Comparison of ENCODE assay signal across 24 mouse cellular contexts in genomic region chr7:105615720-105616119, GRCm38 (mm10). TPM values are rescaled to one million over a fixed set of nuclear protein-coding genes. Genes with fewer than 3 reads are reported as not detected.
DNase-seq lines count a peak whose midpoint lies in the region; ATAC-seq and TF ChIP-seq lines count a peak whose summit lies in the region.
"Had no signal": no experiment of that assay in that cellular context is flagged by ENCODE, and none has a peak within 500 bp of the region (broad histone marks: within the 10 kb centered on the region; RNA-seq: fewer than 3 reads in every experiment).

No protein-coding gene starts in this region.

- H3K27me3 ChIP-seq in heart, embryonic 10.5 days (ENCODE audit: insufficient read depth, poor library complexity, severe bottlenecking), result no peaks in the 10 kb centered on the region
- H3K27me3 ChIP-seq in liver, adult 2 months (ENCODE audit: control insufficient read depth, insufficient read depth, low read length), result no peaks in the 10 kb centered on the region
- no peaks in the 10 kb centered on the region for H3K27me3 ChIP-seq in liver, embryonic 12.5 days (replicated peaks)
- H3K27me3 ChIP-seq in lung, postnatal 0 days (replicated peaks; ENCODE audit: insufficient read depth, low read length), result no peaks in the 10 kb centered on the region
- H3K27me3 ChIP-seq: Patski had no signal

- TF ChIP-seq CTCF in liver, adult 2 months (IDR thresholded peaks at IDR 0.05; ENCODE audit: low read depth, low read length), result no peak
- peak; percentile 25 for TF ChIP-seq CTCF in lung, postnatal 0 days (IDR thresholded peaks at IDR 0.05)
- TF ChIP-seq CTCF in lung, adult 2 months (IDR thresholded peaks at IDR 0.05; ENCODE audit: insufficient read depth, low read length), result no peak

- peaks cover 98% of the 10 kb centered on the region for H3K36me3 ChIP-seq in heart, embryonic 10.5 days
- peaks cover 28% of the 10 kb centered on the region for H3K36me3 ChIP-seq in liver, adult 2 months (ENCODE audit: control insufficient read depth, insufficient read depth, low read length)
- peaks cover 65% of the 10 kb centered on the region for H3K36me3 ChIP-seq in liver, embryonic 12.5 days
- peaks cover 60% of the 10 kb centered on the region for H3K36me3 ChIP-seq in lung, postnatal 0 days (ENCODE audit: insufficient read depth, low read length)

- TF ChIP-seq EP300 in lung, postnatal 0 days (IDR thresholded peaks at IDR 0.05), result no peak; the same call in 1 of the 2 replicates

- no peak overlapping the region for H3K9ac ChIP-seq in liver, adult 2 months (ENCODE audit: low read depth, low read length)
- H3K9ac ChIP-seq in liver, embryonic 12.5 days, result no peak overlapping the region
- H3K9ac ChIP-seq in lung, postnatal 0 days (replicated peaks; ENCODE audit: low read depth), result no peak overlapping the region
- H3K9ac ChIP-seq: forebrain, postnatal 0 days; hindbrain, embryonic 14.5 days had no signal

- peaks cover 30% of the 10 kb centered on the region for H3K4me1 ChIP-seq in heart, embryonic 10.5 days
- peaks cover 3% of the 10 kb centered on the region; the same call in 1 of the 2 replicates for H3K4me1 ChIP-seq in liver, adult 2 months (ENCODE audit: control insufficient read depth, insufficient read depth, low read length)
- 0 out of 2 replicates have a peak, but pooled peaks cover 4% of the 10 kb centered on the region for H3K4me1 ChIP-seq in liver, embryonic 12.5 days
- H3K4me1 ChIP-seq in lung, postnatal 0 days (ENCODE audit: insufficient read depth, low read depth, low read length), result peaks cover 4% of the 10 kb centered on the region; the same call in 1 of the 2 replicates
- peaks cover 2% of the 10 kb centered on the region; the same call in 1 of the 2 replicates for H3K4me1 ChIP-seq in lung, adult 2 months (ENCODE audit: control insufficient read depth, insufficient read depth, low read length)

- H3K4me3 ChIP-seq in heart, embryonic 10.5 days, result no peak overlapping the region
- no peak overlapping the region for H3K4me3 ChIP-seq in liver, adult 2 months (ENCODE audit: insufficient read depth, low read depth, low read length)
- no peak overlapping the region for H3K4me3 ChIP-seq in liver, embryonic 12.5 days
- no peak overlapping the region for H3K4me3 ChIP-seq in lung, postnatal 0 days (ENCODE audit: low read depth, low read length)
- no peak overlapping the region for H3K4me3 ChIP-seq in lung, adult 2 months (replicated peaks; ENCODE audit: extremely low read depth, low read depth, low read length)
- H3K4me3 ChIP-seq: forebrain, embryonic 10.5 days; heart, adult 2 months had no signal

- no peak for TF ChIP-seq POLR2A in liver, adult 2 months (IDR thresholded peaks at IDR 0.05; ENCODE audit: extremely low read depth, insufficient read depth, low read length)
- no peak for TF ChIP-seq POLR2A in lung, adult 2 months (IDR thresholded peaks at IDR 0.05; ENCODE audit: borderline replicate concordance, extremely low read depth, low read depth, low read length)

- ATAC-seq in liver, embryonic 12.5 days, result no peak
- peak; percentile 52 for ATAC-seq in lung, postnatal 0 days
- ATAC-seq: forebrain, embryonic 14.5 days; forebrain, postnatal 0 days; hindbrain, postnatal 0 days; Patski had no signal

- no peaks in the 10 kb centered on the region for H3K9me3 ChIP-seq in heart, embryonic 10.5 days
- no peaks in the 10 kb centered on the region for H3K9me3 ChIP-seq in liver, embryonic 12.5 days (replicated peaks)
- H3K9me3 ChIP-seq in lung, postnatal 0 days (ENCODE audit: low read length), result no peaks in the 10 kb centered on the region
- H3K9me3 ChIP-seq: forebrain, embryonic 10.5 days had no signal

- WGBS in heart, embryonic 10.5 days, result 31% methylated on average over 1 of the region's 1 CpGs
- 30% methylated on average over 1 of the region's 1 CpGs for WGBS in liver, adult 2 months
- WGBS in liver, embryonic 12.5 days (ENCODE audit: insufficient replicate concordance), result 64% methylated on average over 1 of the region's 1 CpGs
- 53% methylated on average over 1 of the region's 1 CpGs for WGBS in lung, postnatal 0 days
- WGBS in lung, adult 2 months, result 75% methylated on average over 1 of the region's 1 CpGs

- H3K4me2 ChIP-seq in liver, embryonic 12.5 days, result no peak overlapping the region
- no peak overlapping the region for H3K4me2 ChIP-seq in lung, postnatal 0 days (replicated peaks; ENCODE audit: low read depth, low read length)
- H3K4me2 ChIP-seq: heart, embryonic 11.5 days; hindbrain, embryonic 14.5 days had no signal

- H3K79me2 ChIP-seq in liver, adult 2 months (ENCODE audit: control insufficient read depth, insufficient read depth, low read length), result no peaks in the 10 kb centered on the region

- H3K27ac ChIP-seq in heart, embryonic 10.5 days, result no peak overlapping the region
- no peak overlapping the region; the same call in 1 of the 2 replicates for H3K27ac ChIP-seq in liver, adult 2 months (replicated peaks; ENCODE audit: insufficient read depth, low read depth, low read length)
- H3K27ac ChIP-seq in liver, embryonic 12.5 days, result no peak overlapping the region
- peak overlapping the region; percentile 68 for H3K27ac ChIP-seq in lung, postnatal 0 days (ENCODE audit: low read length)
- H3K27ac ChIP-seq: forebrain, embryonic 10.5 days; heart, adult 2 months; hindbrain, embryonic 14.5 days; hindbrain, postnatal 0 days had no signal

- DNase-seq in heart, adult 11 months, result peak; percentile 76
- no peak for DNase-seq in heart, embryonic 10.5 days (ENCODE audit: low spot score)
- DNase-seq in liver, adult 2 months (ENCODE audit: extremely low read depth, low read depth, low spot score), result peak; percentile 73
- DNase-seq in lung, postnatal 0 days (ENCODE audit: low spot score), result peak; percentile 59
- DNase-seq in lung, adult 2 months, result no peak
- DNase-seq in gastrocnemius, adult 18-20 months (ENCODE audit: low spot score), result no peak
- DNase-seq: adrenal gland, postnatal 10 days; adrenal gland, postnatal 36 days; cerebellum, adult 18-20 months; cerebellum, adult 9-10 months; forebrain, postnatal 0 days; gastrocnemius, postnatal 25 days; heart, adult 2 months; heart, postnatal 10 days; heart, postnatal 4 days had no signal

RNA-seq across cellular contexts. Expression of gene Hpx, which starts 15.8 kb away (rescaled TPM):
- 0.43 and 7.4 TPM in 2 replicates for polyA plus RNA-seq in heart, embryonic 10.5 days (2016; fragmentation: Nextera tagmentation; extraction: Ambion mirVana)
- total RNA-seq in liver, adult 2 months (2014; rRNA removed), result 5,639 and 7,644 TPM in 2 replicates
- 4,285 and 5,140 TPM in 2 replicates for polyA plus RNA-seq in liver, adult 2 months (2012; rRNA removed)
- 81.9 and 84.3 TPM in 2 replicates for polyA plus RNA-seq in liver, embryonic 12.5 days (2016; fragmentation: Nextera tagmentation; extraction: Ambion mirVana)
- 1.7 and 2.0 TPM in 2 replicates for polyA plus RNA-seq in lung, postnatal 0 days (2015; fragmentation: Nextera tagmentation; extraction: Ambion mirVana)
- polyA plus RNA-seq in lung, adult 2 months (2012; rRNA removed), result 2.6 and 3.8 TPM in 2 replicates
- total RNA-seq in gastrocnemius, adult 18-20 months (2021), result 1 to 10 TPM in 1 of 2 experiments, not detected in 1; 1.6 TPM
- total RNA-seq: forebrain, postnatal 0 days; gastrocnemius, postnatal 25 days; hindbrain, postnatal 0 days had no signal
- polyA plus RNA-seq: forebrain, embryonic 14.5 days; heart, embryonic 14.5 days; hindbrain, embryonic 11.5 days; hindbrain, embryonic 14.5 days; hindbrain, postnatal 0 days had no signal

RNA-seq across cellular contexts. Expression of gene Trim3, which starts 17.7 kb away (rescaled TPM):
- 30.3 and 32.6 TPM in 2 replicates for polyA plus RNA-seq in heart, embryonic 10.5 days (2016; fragmentation: Nextera tagmentation; extraction: Ambion mirVana)
- total RNA-seq in liver, adult 2 months (2014; rRNA removed), result 6.3 and 10.2 TPM in 2 replicates
- polyA plus RNA-seq in liver, adult 2 months (2012; rRNA removed), result 10.9 and 14.9 TPM in 2 replicates
- 7.7 and 8.0 TPM in 2 replicates for polyA plus RNA-seq in liver, embryonic 12.5 days (2016; fragmentation: Nextera tagmentation; extraction: Ambion mirVana)
- 101 and 116 TPM in 2 replicates for polyA plus RNA-seq in lung, postnatal 0 days (2015; fragmentation: Nextera tagmentation; extraction: Ambion mirVana)
- polyA plus RNA-seq in lung, adult 2 months (2012; rRNA removed), result 163 TPM in 2 replicates
- total RNA-seq in gastrocnemius, adult 18-20 months (2021), result 10 to 100 TPM; 12.6 to 13.8 TPM

RNA-seq across cellular contexts. Expression of gene Timm10b, which starts 24.1 kb away (rescaled TPM):
- 179 and 200 TPM in 2 replicates for polyA plus RNA-seq in heart, embryonic 10.5 days (2016; fragmentation: Nextera tagmentation; extraction: Ambion mirVana)
- total RNA-seq in liver, adult 2 months (2014; rRNA removed), result 42.2 and 67.5 TPM in 2 replicates
- 51.4 and 63.3 TPM in 2 replicates for polyA plus RNA-seq in liver, adult 2 months (2012; rRNA removed)
- 159 and 163 TPM in 2 replicates for polyA plus RNA-seq in liver, embryonic 12.5 days (2016; fragmentation: Nextera tagmentation; extraction: Ambion mirVana)
- polyA plus RNA-seq in lung, postnatal 0 days (2015; fragmentation: Nextera tagmentation; extraction: Ambion mirVana), result 220 and 236 TPM in 2 replicates
- polyA plus RNA-seq in lung, adult 2 months (2012; rRNA removed), result 95.7 and 110 TPM in 2 replicates
- 10 to 100 TPM; 58.3 to 59.7 TPM for total RNA-seq in gastrocnemius, adult 18-20 months (2021)

RNA-seq across cellular contexts. Expression of gene Arfip2, which starts 24.5 kb away (rescaled TPM):
- polyA plus RNA-seq in heart, embryonic 10.5 days (2016; fragmentation: Nextera tagmentation; extraction: Ambion mirVana), result 45.0 and 56.2 TPM in 2 replicates
- 4.9 and 7.9 TPM in 2 replicates for total RNA-seq in liver, adult 2 months (2014; rRNA removed)
- 15.7 and 28.6 TPM in 2 replicates for polyA plus RNA-seq in liver, adult 2 months (2012; rRNA removed)
- polyA plus RNA-seq in liver, embryonic 12.5 days (2016; fragmentation: Nextera tagmentation; extraction: Ambion mirVana), result 24.5 and 26.8 TPM in 2 replicates
- polyA plus RNA-seq in lung, postnatal 0 days (2015; fragmentation: Nextera tagmentation; extraction: Ambion mirVana), result 48.5 and 52.7 TPM in 2 replicates
- polyA plus RNA-seq in lung, adult 2 months (2012; rRNA removed), result 63.9 and 71.2 TPM in 2 replicates
- total RNA-seq in gastrocnemius, adult 18-20 months (2021), result 1 to 10 TPM; 5.3 to 7.4 TPM

RNA-seq across cellular contexts. Expression of gene Gm45799, which starts 24.6 kb away (rescaled TPM):
- 33.0 and 37.9 TPM in 2 replicates for polyA plus RNA-seq in heart, embryonic 10.5 days (2016; fragmentation: Nextera tagmentation; extraction: Ambion mirVana)
- total RNA-seq in liver, adult 2 months (2014; rRNA removed), result 27.7 and 28.6 TPM in 2 replicates
- 136 and 140 TPM in 2 replicates for polyA plus RNA-seq in liver, adult 2 months (2012; rRNA removed)
- 10.2 and 13.2 TPM in 2 replicates for polyA plus RNA-seq in liver, embryonic 12.5 days (2016; fragmentation: Nextera tagmentation; extraction: Ambion mirVana)
- polyA plus RNA-seq in lung, postnatal 0 days (2015; fragmentation: Nextera tagmentation; extraction: Ambion mirVana), result 41.7 and 53.1 TPM in 2 replicates
- polyA plus RNA-seq in lung, adult 2 months (2012; rRNA removed), result 243 and 295 TPM in 2 replicates
- under 1 TPM; 0.57 to 0.98 TPM for total RNA-seq in gastrocnemius, adult 18-20 months (2021)

Comparison
In these comparisons a context has a peak if more than half of its experiments do, and no peak if none do; other contexts are left out.
1. DNase-seq: peak in heart, adult 11 months (single experiment), liver, adult 2 months (single experiment) and lung, postnatal 0 days (single experiment); none in heart, embryonic 10.5 days (single experiment), lung, adult 2 months (single experiment) and gastrocnemius, adult 18-20 months (single experiment).
2. RNA of gene Hpx, which starts 15.8 kb away (polyA plus RNA-seq): 4,285 to 5,140 TPM in liver, adult 2 months; 81.9 to 84.3 TPM in liver, embryonic 12.5 days, 0.43 to 7.4 TPM in heart, embryonic 10.5 days, 2.6 to 3.8 TPM in lung, adult 2 months and 1.7 to 2.0 TPM in lung, postnatal 0 days; every median in the first group is over 10 times any median in the second.